Mouse (Mus musculus): ENCODE results near the gene Scarf2. TPM values are rescaled to one million over a fixed set of nuclear protein-coding genes. Genes with fewer than 3 reads are reported as not detected.
A peak's percentile ranks its signal among the peaks of the same experiment; 100 is the strongest.

Scarf2 gene
- polyA plus RNA-seq, 1 experiment from 2014 or later: 17.8 TPM

- WGBS: 16% methylated on average over 7 of the region's 7 CpGs
- ATAC-seq (ENCODE audit: insufficient number of reproducible peaks, insufficient read depth, low FRiP score, low read depth): no peak; the same call in 1 of the 2 replicates
- Histone ChIP-seq H3K4me1 (ENCODE audit: control insufficient read depth, insufficient read depth, low read length) (peaks cover 31% of the 10 kb centered on the region), H3K9ac (replicated peaks; ENCODE audit: low read depth, low read length) (no peak overlapping the region), H3K9me3 (ENCODE audit: control insufficient read depth, low read depth, low read length) (no peaks in the 10 kb centered on the region), H3K36me3 (ENCODE audit: control insufficient read depth, insufficient read depth, low read length) (peaks cover 14% of the 10 kb centered on the region; the same call in 1 of the 2 replicates), H3K27ac (ENCODE audit: low read length) (peak overlapping the region; percentile 82), H3K4me3 (ENCODE audit: low read depth, low read length) (no peak overlapping the region), H3K27me3 (ENCODE audit: control insufficient read depth, insufficient read depth, low read length) (0 out of 2 replicates have a peak, but pooled peaks cover 3% of the 10 kb centered on the region), H3K4me2 (replicated peaks; ENCODE audit: low read depth, low read length) (no peak overlapping the region)
Observed at GRCm38 (mm10) chr16:17809711-17810110, 12.6 kb downstream of the Scarf2 start.

- ATAC-seq (ENCODE audit: insufficient number of reproducible peaks, insufficient read depth, low FRiP score, low read depth): no peak
- no peaks in the 10 kb centered on the region for H3K27me3 ChIP-seq (ENCODE audit: control insufficient read depth, insufficient read depth, low read length)
- 4% methylated on average over 5 of the region's 5 CpGs for WGBS
- peaks cover 13% of the 10 kb centered on the region; the same call in 1 of the 2 replicates for H3K36me3 ChIP-seq (ENCODE audit: control insufficient read depth, insufficient read depth, low read length)
- peaks cover 16% of the 10 kb centered on the region for H3K4me1 ChIP-seq (ENCODE audit: control insufficient read depth, insufficient read depth, low read length)
- no peak overlapping the region for H3K4me3 ChIP-seq (ENCODE audit: low read depth, low read length)
- H3K27ac ChIP-seq (ENCODE audit: low read length): no peak overlapping the region
- no peak overlapping the region for H3K9ac ChIP-seq (replicated peaks; ENCODE audit: low read depth, low read length)
- no peak overlapping the region for H3K4me2 ChIP-seq (replicated peaks; ENCODE audit: low read depth, low read length)
- H3K9me3 ChIP-seq (ENCODE audit: control insufficient read depth, low read depth, low read length): no peaks in the 10 kb centered on the region
Observed at GRCm38 (mm10) chr16:17812120-17812519, 15.0 kb downstream of the Scarf2 start.

GRCm38 (mm10) chr16:17813173-17813572 is 16.1 kb downstream of the Scarf2 start:
- Histone ChIP-seq H3K4me1 (ENCODE audit: control insufficient read depth, insufficient read depth, low read length) (peaks cover 15% of the 10 kb centered on the region), H3K36me3 (ENCODE audit: control insufficient read depth, insufficient read depth, low read length) (peaks cover 4% of the 10 kb centered on the region; the same call in 1 of the 2 replicates), H3K27ac (ENCODE audit: low read length) (no peak overlapping the region), H3K4me2 (replicated peaks; ENCODE audit: low read depth, low read length) (no peak overlapping the region), H3K27me3 (ENCODE audit: control insufficient read depth, insufficient read depth, low read length) (no peaks in the 10 kb centered on the region), H3K9ac (replicated peaks; ENCODE audit: low read depth, low read length) (no peak overlapping the region), H3K4me3 (ENCODE audit: low read depth, low read length) (no peak overlapping the region), H3K9me3 (ENCODE audit: control insufficient read depth, low read depth, low read length) (no peaks in the 10 kb centered on the region)
- WGBS: 28% methylated on average over 4 of the region's 4 CpGs
- no peak for ATAC-seq (ENCODE audit: insufficient number of reproducible peaks, insufficient read depth, low FRiP score, low read depth)

GRCm38 (mm10) chr16:17815411-17816402 is 18.6 kb downstream of the Scarf2 start:
- Histone ChIP-seq H3K4me3 (ENCODE audit: low read depth, low read length) (peak overlapping the region; percentile 39), H3K9ac (replicated peaks; ENCODE audit: low read depth, low read length) (peak overlapping the region; percentile 39), H3K9me3 (ENCODE audit: control insufficient read depth, low read depth, low read length) (no peaks in the 10 kb centered on the region), H3K27ac (ENCODE audit: low read length) (no peak overlapping the region), H3K36me3 (ENCODE audit: control insufficient read depth, insufficient read depth, low read length) (no peaks in the 10 kb centered on the region), H3K4me2 (replicated peaks; ENCODE audit: low read depth, low read length) (peak overlapping the region; percentile 77), H3K27me3 (ENCODE audit: control insufficient read depth, insufficient read depth, low read length) (no peaks in the 10 kb centered on the region), H3K4me1 (ENCODE audit: control insufficient read depth, insufficient read depth, low read length) (no peaks in the 10 kb centered on the region)
- ATAC-seq (ENCODE audit: insufficient number of reproducible peaks, insufficient read depth, low FRiP score, low read depth): peak; percentile 85
- 2% methylated on average over 63 of the region's 63 CpGs for WGBS

- H3K9me3 ChIP-seq (ENCODE audit: control insufficient read depth, low read depth, low read length): no peaks in the 10 kb centered on the region
- no peak overlapping the region for H3K4me3 ChIP-seq (ENCODE audit: low read depth, low read length)
- H3K27ac ChIP-seq (ENCODE audit: low read length): no peak overlapping the region
- no peaks in the 10 kb centered on the region for H3K36me3 ChIP-seq (ENCODE audit: control insufficient read depth, insufficient read depth, low read length)
- ATAC-seq (ENCODE audit: insufficient number of reproducible peaks, insufficient read depth, low FRiP score, low read depth): no peak
- WGBS: 80% methylated on average over 8 of the region's 8 CpGs
- no peak overlapping the region for H3K9ac ChIP-seq (replicated peaks; ENCODE audit: low read depth, low read length)
- no peaks in the 10 kb centered on the region for H3K27me3 ChIP-seq (ENCODE audit: control insufficient read depth, insufficient read depth, low read length)
- no peak overlapping the region for H3K4me2 ChIP-seq (replicated peaks; ENCODE audit: low read depth, low read length)
- H3K4me1 ChIP-seq (ENCODE audit: control insufficient read depth, insufficient read depth, low read length): no peaks in the 10 kb centered on the region
Observed at GRCm38 (mm10) chr16:17816528-17816927, 19.4 kb downstream of the Scarf2 start.

- Histone ChIP-seq H3K36me3 (ENCODE audit: control insufficient read depth, insufficient read depth, low read length) (no peaks in the 10 kb centered on the region), H3K27me3 (ENCODE audit: control insufficient read depth, insufficient read depth, low read length) (peaks cover 11% of the 10 kb centered on the region), H3K4me3 (ENCODE audit: low read depth, low read length) (no peak overlapping the region), H3K4me2 (replicated peaks; ENCODE audit: low read depth, low read length) (no peak overlapping the region), H3K27ac (ENCODE audit: low read length) (no peak overlapping the region), H3K9me3 (ENCODE audit: control insufficient read depth, low read depth, low read length) (no peaks in the 10 kb centered on the region), H3K9ac (replicated peaks; ENCODE audit: low read depth, low read length) (no peak overlapping the region), H3K4me1 (ENCODE audit: control insufficient read depth, insufficient read depth, low read length) (no peaks in the 10 kb centered on the region)
- 79% methylated on average over 2 of the region's 2 CpGs for WGBS
- no peak for ATAC-seq (ENCODE audit: insufficient number of reproducible peaks, insufficient read depth, low FRiP score, low read depth)
Observed at GRCm38 (mm10) chr16:17826500-17826899, 29.4 kb downstream of the Scarf2 start.

- Histone ChIP-seq H3K27ac (ENCODE audit: low read length) (no peak overlapping the region), H3K4me3 (ENCODE audit: low read depth, low read length) (no peak overlapping the region), H3K36me3 (ENCODE audit: control insufficient read depth, insufficient read depth, low read length) (no peaks in the 10 kb centered on the region), H3K4me2 (replicated peaks; ENCODE audit: low read depth, low read length) (no peak overlapping the region), H3K9ac (replicated peaks; ENCODE audit: low read depth, low read length) (no peak overlapping the region), H3K4me1 (ENCODE audit: control insufficient read depth, insufficient read depth, low read length) (no peaks in the 10 kb centered on the region), H3K27me3 (ENCODE audit: control insufficient read depth, insufficient read depth, low read length) (peaks cover 28% of the 10 kb centered on the region), H3K9me3 (ENCODE audit: control insufficient read depth, low read depth, low read length) (no peaks in the 10 kb centered on the region)
- no peak for ATAC-seq (ENCODE audit: insufficient number of reproducible peaks, insufficient read depth, low FRiP score, low read depth)
- 78% methylated on average over 2 of the region's 2 CpGs for WGBS
Observed at GRCm38 (mm10) chr16:17828229-17828628, 31.1 kb downstream of the Scarf2 start.

- Histone ChIP-seq H3K27me3 (ENCODE audit: control insufficient read depth, insufficient read depth, low read length) (peaks cover 34% of the 10 kb centered on the region), H3K4me1 (ENCODE audit: control insufficient read depth, insufficient read depth, low read length) (no peaks in the 10 kb centered on the region), H3K4me3 (ENCODE audit: low read depth, low read length) (no peak overlapping the region), H3K36me3 (ENCODE audit: control insufficient read depth, insufficient read depth, low read length) (no peaks in the 10 kb centered on the region), H3K9me3 (ENCODE audit: control insufficient read depth, low read depth, low read length) (no peaks in the 10 kb centered on the region), H3K9ac (replicated peaks; ENCODE audit: low read depth, low read length) (no peak overlapping the region), H3K27ac (ENCODE audit: low read length) (no peak overlapping the region), H3K4me2 (replicated peaks; ENCODE audit: low read depth, low read length) (no peak overlapping the region)
- 74% methylated on average over 3 of the region's 3 CpGs for WGBS
- ATAC-seq (ENCODE audit: insufficient number of reproducible peaks, insufficient read depth, low FRiP score, low read depth): no peak
Observed at GRCm38 (mm10) chr16:17828867-17829266, 31.8 kb downstream of the Scarf2 start.

Measured in stomach, embryonic 14.5 days (tissue).